Mouse (Mus musculus): ENCODE data around the gene Slc38a3. TPM values are rescaled to one million over a fixed set of nuclear protein-coding genes. Genes with fewer than 3 reads are reported as not detected.

The Slc38a3 gene
- total RNA-seq, 1 experiment from 2014 or later, result 0.39 TPM

Other genes starting within 250 kb of the Slc38a3 start
- 44.5 and 47.6 TPM in 2 replicates for gene Tmem115, start 135.6 kb downstream of the Slc38a3 start, total RNA-seq (2021)
- gene Cyb561d2, start 127.3 kb downstream of the Slc38a3 start, total RNA-seq (2021), result 20.0 and 27.3 TPM in 2 replicates
- 24.9 and 27.3 TPM in 2 replicates for gene Nprl2, start 127.3 kb downstream of the Slc38a3 start, total RNA-seq (2021)
- 0.39 and 0.67 TPM in 2 replicates for gene Zmynd10, start 122.2 kb downstream of the Slc38a3 start, total RNA-seq (2021)
- gene Rassf1, start 118.0 kb downstream of the Slc38a3 start, total RNA-seq (2021), result 24.7 and 26.6 TPM in 2 replicates
- 48.2 and 48.4 TPM in 2 replicates for gene Tusc2, start 106.3 kb downstream of the Slc38a3 start, total RNA-seq (2021)
- gene Hyal2, start 101.6 kb downstream of the Slc38a3 start, total RNA-seq (2021), result 31.1 and 36.1 TPM in 2 replicates
- gene Hyal1, start 92.6 kb downstream of the Slc38a3 start, total RNA-seq (2021), result 10.9 and 11.6 TPM in 2 replicates
- gene Naa80, start 90.6 kb downstream of the Slc38a3 start, total RNA-seq (2021), result 21.2 and 21.4 TPM in 2 replicates
- gene Hyal3, start 88.7 kb downstream of the Slc38a3 start, total RNA-seq (2021), result 2.0 and 2.8 TPM in 2 replicates
- gene Ifrd2, start 81.9 kb downstream of the Slc38a3 start, total RNA-seq (2021), result 47.0 and 54.5 TPM in 2 replicates
- gene Sema3b, start 60.3 kb downstream of the Slc38a3 start, total RNA-seq (2021), result 5.1 and 8.4 TPM in 2 replicates
- 202 and 238 TPM in 2 replicates for gene Gnai2, start 34.2 kb downstream of the Slc38a3 start, total RNA-seq (2021)
- not detected in 2 replicates for gene Gnat1, start 10.2 kb upstream of the Slc38a3 start, total RNA-seq (2021)
- 23.1 and 23.6 TPM in 2 replicates for gene Sema3f, start 40.9 kb upstream of the Slc38a3 start, total RNA-seq (2021)
- gene Rbm5, start 101.5 kb upstream of the Slc38a3 start, total RNA-seq (2021), result 135 and 149 TPM in 2 replicates
- gene Rbm6, start 203.7 kb upstream of the Slc38a3 start, total RNA-seq (2021), result 71.3 and 72.9 TPM in 2 replicates
- 15.8 and 18.9 TPM in 2 replicates for gene Mon1a, start 218.6 kb upstream of the Slc38a3 start, total RNA-seq (2021)
- 8.3 and 18.7 TPM in 2 replicates for gene Mst1r, start 237.3 kb upstream of the Slc38a3 start, total RNA-seq (2021)

Data from adrenal gland, postnatal 25 days (tissue).